Mouse (Mus musculus) testis, postnatal 10 days (tissue): ENCODE measurements around the gene Crim1.

Experiments used
- DNase-seq: peaks from one replicate; pipeline ENCODE4 v3.0.0; 2021; ENCODE audit warnings: low spot score

Gene Crim1

DNA sequence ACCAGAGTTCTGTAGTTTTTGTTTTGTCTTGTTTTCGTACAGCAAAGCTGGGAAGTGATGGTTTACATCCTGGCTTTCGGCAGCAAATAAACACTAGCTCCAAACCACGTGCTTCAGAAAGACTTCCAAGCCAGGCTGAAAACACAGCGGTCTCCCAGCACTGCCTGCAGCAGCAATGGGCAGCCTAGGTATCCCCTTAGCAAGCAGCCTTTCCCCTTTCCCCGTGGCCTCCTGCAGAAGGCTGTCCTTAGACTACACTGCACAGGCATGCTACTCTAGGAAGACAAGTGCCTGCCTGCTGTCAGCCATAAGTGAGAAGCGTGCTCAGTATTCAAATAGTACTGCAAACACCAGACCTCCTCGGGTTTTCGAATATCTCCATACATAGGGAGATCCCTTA lies 176.5 kb downstream of the Crim1 start:
- no peak for DNase-seq

DNA sequence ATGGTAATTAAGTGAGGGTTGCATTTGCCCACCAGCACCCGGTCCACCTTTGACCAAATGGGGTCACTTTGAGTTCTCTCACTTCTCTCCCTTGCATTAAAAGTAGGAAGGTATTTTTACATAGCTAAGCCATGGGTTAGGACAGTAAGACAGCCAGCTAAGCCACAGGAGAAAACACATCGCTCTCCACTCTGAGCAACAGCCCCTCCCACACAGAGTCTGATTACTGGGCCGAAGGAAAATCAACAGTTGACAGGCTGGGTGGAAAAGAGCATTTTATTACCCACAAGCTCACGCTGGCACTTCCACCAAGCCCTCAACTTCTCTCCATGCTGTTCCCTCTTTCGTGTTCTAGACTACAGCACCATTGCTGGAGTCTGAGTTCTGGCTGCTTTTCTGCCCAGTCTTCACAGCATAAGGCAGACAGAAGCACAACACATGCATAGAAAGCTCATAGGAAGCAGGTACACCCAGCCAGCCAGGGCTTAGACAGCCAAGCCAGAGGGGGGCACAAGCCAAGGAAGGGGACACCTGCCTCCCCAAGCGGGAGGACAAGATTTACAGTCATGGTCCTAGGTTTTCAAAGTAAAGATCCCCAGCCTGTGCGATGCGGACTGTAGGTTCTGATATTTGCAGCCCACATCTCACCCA lies 179.2 kb downstream of the Crim1 start:
- DNase-seq = no peak

DNA sequence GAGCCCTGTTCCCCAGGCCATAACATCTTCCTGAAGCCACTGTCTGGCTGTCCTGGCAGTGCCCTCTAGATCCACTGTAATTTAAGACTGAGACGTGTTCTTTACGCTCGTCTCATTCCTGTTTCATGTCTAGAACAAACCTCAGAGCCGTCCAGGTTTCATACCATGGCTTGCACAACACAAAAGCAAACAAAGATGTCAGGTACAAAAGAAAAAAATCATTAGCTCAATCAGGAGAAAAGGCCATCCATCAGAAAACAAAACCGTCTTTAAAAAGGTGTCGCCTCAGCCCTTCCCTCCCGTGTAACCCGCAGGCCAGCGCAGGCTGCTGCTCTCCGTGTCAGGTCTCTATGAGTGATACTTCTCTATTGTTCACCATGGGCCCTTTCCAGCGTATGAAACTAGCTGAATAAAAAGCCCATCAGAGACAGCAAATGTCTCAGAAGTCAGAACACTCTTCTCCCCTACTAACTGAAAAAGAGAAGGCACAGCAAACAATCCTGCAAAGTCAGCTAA lies 179.7 kb downstream of the Crim1 start:
- DNase-seq = no peak

DNA sequence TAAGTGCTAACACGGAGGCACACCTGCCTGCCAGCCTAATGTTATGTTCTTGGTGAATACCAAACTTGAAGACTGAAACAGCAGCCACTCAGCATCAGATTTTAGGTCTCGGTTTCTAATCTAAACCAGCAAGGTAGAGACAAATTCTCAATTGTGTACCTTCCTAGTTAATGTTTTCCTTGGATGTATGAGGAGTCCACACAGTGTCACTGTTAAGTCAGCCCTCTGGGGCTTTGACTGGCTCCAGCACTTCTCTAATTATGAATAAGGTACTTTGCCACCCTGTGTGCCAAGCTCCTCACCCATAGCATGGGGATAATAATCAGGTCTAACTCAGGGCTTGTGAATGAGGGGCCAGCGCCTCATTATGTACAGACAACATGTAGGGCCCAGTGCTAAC lies 182.3 kb downstream of the Crim1 start:
- DNase-seq = no peak

DNA sequence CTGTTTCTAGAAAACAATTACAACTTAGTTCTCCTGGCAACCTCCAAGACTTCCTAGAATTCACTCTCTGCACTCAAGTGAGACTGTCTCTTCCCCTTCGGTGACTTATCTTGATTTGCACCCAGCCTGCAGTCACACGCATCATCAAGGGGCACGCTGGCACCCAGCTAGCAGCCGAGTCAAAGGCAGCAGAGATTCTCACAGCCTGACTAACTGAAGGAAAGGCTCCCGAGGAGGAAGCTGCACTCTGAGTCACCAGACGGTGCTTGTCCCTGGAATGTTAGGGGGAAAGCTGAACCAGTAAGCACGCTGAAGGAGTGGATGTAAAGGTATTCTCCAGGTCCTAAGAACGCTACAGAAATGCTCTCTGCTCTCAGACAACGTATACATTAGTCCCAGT lies 187.6 kb downstream of the Crim1 start:
- DNase-seq = no peak

DNA sequence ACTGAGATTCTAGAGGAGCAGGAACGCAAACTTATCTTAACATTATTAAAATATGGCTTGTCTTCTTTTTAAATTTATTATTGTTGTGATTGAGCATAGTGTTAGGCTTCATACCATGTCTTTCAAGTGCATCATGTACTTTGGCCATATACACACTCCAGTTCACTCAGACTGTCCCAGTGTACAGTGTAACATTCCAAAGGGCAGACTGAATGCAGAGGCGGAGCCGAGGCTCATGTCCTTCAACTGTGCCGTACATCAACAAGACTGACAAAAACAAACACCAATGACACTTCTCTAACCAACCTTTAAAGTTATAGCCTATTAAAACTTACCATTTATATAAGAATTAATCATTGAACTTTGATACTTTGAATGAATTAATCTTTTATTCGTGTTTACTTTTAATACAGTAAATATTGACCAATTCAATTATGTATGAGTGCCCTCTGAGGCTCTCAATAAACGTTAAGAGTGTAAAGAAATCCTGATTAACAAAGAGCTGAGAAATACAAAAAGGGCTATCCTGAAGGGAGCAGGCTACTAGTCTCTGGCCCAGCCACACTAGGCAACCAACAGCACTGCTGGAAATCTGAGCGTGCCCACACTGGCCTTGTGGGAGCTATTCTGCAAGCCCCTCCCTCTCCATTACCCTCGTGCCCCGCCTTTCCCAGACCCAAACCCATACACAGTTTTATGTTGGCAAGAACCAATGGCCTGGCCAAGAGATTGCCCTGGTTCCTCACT lies 188.2 kb downstream of the Crim1 start:
- no peak for DNase-seq

DNA sequence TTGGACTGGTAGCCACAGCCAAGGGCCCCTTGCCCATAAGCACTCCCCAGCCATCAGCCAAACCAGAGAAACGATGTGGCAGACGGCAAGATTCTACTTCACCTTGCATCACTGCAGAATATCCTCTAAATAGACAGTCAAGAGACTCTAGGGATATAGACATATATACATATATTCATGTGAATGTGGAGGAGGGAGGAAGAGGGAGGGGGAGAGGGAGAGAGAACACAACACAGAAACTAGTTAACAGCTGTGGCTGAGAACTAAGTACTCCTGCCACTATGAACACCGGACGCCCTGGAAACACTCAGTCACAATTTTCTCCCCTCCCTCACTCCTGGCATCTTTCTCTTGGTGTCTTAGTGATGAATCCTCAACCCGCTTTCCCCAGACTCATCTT lies 189.5 kb downstream of the Crim1 start:
- no peak for DNase-seq

DNA sequence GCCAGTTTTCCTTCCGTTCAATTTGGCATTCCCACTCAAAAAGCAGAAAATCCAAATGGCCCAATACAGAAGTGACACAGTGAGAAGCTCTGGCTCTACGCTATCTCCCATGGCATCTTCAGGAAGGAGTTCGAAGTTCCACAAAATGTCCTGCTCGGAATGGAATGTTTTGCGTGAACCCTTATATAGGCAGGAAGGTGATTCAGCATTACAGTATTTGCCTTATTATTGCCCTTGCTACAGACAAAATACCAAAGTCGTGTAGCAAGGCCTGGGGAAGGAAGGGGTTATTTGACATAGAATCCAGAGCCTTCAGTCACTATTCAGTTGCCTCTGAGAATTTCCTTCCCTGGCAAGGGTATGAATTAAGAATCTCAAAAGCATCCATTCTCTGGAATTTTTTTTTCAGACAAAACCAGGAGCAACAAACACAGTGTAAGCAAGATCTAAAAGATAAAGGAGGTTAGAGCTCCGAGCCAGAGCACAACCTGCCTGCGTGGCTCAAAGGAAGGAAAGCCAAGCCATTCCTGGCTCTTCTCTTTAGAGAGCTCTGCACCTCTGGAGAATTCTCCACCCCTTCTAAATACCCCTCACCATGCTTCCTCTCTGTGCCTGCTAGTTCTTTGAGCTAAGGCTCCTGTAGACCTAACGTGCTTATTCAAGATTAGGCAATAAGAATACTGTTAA lies 192.5 kb downstream of the Crim1 start:
- no peak for DNase-seq

DNA sequence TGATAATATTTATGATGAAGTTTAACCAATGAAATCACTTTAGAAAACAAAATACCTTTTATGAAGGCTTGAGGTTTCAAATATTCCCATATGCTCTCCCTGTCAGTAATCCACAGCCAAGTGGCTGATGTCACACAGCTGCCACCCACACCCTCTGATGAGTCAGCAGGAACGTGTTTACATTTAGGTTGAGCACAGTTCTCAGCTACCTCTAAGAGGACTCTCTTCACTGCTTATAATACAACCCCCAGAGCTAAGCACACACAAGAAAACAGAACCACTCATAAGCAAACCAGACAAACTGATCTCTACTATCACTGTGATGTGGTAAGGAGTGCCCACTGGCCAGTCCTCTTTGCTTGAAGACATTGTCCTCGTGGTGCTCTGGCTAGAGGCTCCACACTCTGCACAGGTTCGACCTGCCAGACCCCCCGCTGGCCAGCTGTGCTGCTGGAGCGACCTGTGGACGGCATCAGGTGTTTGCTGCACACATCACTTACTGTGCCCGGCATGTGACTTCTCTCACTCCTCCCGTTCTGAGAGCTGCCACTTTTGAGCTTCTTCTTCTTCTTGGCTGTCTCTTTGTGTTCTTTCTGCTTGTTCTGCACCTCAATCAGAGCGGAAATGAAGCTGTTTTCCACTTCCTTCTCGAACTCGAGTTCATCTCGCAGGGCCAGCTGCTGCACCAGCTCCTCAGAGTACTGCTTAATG lies 200.2 kb downstream of the Crim1 start:
- no peak for DNase-seq

DNA sequence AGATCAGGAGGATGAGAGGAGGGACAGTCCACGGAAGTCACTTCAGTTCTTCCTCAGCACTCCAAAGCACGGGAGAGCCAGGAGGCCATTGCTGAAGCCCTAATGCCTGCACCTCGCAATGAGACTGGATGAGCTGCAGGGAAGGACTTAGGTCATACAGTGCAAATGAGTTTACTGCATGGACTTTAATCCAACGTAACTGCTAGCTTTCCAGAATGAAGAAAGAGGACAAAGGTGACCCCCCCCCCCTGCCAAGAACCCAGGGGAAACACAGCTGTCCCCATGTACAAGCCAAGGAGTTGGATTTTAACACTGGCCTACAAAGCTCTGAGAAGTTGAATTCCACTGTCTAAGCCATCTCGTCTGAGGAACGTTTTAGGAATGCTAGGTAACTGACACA lies 201.3 kb downstream of the Crim1 start:
- DNase-seq = no peak

DNA sequence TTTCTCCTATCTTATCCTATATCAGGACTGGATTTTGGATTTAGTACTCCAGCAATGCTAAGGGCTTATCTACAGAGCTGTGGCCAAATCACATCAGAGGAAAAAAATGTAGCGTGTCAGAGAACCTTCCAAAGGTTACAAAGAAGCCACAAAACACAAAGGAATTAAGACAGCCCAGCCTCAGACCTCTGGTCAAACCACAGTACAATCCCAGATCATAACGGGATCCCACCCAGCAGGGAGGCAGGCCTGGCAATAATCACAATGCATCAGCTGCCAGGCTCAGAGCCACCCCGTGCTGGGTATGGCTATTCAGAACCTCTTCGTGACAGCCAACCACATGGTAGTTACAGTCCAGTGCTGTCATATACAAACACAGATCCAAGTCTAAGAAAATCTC lies 201.7 kb downstream of the Crim1 start:
- DNase-seq = no peak

DNA sequence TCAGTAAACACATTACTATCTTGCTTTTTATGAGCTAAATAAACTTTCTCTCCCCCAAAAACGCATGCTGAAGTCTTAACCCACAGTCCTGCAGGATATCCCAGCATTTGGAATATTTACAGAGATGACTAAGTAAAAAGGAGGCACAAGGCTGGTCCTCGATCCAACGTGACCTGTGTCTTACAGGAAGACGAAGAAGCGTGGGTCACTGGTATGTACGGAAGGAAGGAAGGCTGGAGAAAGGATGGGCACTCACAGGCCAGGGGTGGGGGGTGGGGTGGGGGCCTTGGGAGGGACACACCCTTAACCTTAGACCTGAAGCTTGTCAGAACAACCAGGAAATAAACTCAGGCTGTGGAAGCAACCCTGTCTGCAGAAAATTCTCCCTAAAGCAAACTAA lies 202.1 kb downstream of the Crim1 start:
- no peak for DNase-seq

DNA sequence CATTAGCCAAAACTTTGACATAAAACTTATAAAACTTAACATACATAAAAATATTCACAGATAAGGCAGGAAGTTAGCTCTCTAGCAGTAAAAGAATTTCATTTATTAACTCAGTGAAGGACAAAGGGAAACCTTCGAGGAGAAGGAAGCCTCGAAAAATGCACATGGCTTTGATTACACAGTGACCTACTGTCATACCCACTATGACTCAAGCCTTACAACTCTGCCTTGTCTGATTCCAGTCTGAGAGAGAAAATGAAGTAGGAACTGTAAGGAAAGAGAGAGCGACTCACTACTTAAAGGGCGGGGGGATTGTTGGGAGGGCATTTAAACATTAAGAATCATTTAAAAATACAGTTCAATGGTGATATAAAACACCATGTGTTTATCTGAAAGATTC lies 203.2 kb downstream of the Crim1 start:
- no peak for DNase-seq

DNA sequence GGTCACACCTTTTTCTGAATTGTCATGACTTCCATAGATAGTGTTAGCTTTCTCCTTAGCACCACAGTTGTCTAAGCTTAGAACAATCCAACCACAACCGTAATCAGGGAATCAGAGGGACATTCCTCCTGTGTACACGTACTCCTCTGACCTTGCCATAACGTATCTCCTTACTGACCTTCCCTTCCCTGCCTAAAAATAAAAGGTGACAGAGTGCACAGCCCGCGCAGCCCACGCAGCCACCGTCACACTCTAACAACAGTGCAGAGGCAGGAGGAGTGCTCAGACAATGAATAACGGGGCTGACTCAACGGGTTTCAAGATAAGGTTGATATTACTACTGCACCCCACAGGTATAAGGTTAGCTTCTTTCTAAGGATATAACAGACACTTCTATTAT lies 203.8 kb downstream of the Crim1 start:
- no peak for DNase-seq

DNA sequence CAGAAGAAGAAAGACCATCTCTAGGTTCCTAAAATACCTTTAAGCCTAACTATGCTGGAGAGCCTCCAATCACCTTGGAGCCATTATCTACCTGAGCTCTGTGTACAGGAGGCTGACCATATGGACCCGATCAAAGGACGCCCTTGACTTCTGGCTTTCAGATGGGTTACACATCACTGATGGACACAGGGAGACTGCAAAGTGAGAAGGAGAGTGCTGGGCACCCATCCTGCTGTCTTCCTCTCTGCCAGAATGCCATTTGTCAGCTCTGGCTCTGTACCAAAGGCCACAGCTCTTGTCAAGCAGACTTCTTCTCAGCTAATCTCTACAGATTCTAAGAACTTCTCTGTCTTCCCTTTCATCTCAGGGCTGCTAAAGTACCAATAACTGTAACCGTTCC lies 205.3 kb downstream of the Crim1 start:
- no peak for DNase-seq

DNA sequence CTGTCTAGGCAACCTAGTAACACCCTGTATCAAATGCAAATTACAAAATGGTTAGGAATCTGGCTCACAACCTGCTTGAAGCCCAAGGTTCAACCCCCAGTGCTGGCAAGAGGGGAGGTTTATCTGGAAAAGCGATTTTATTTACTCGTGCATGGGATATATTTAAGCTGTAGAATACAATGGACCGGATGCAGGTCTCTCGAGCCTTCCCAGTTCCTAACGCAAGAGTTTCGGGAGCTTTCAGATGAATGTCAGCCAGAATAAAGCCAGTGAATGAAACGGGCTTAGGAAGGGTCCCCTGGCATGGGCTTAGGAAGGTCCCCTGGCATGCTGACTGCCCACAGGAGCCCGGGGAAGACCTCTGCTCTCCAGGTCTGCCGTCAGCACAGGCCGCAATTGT lies 206.8 kb downstream of the Crim1 start:
- no peak for DNase-seq

DNA sequence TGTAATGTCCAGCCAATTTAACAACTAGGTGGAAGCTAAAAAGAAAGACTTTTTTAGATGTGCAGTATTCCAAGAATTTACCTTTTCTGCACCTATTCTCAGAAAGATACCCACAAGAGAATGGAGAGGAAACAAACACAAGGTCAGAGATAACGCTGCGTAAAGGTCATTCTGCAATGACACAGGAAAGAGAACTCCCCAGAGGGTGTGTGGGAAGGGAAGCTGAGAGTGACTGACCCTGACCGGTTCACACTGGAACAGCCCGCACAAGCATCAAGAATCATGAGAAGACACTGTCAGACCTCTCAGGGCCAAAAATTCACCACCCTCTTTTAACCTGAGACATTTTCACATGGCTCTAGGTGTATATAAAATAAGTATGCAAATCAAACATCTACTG lies 207.5 kb downstream of the Crim1 start:
- no peak for DNase-seq

DNA sequence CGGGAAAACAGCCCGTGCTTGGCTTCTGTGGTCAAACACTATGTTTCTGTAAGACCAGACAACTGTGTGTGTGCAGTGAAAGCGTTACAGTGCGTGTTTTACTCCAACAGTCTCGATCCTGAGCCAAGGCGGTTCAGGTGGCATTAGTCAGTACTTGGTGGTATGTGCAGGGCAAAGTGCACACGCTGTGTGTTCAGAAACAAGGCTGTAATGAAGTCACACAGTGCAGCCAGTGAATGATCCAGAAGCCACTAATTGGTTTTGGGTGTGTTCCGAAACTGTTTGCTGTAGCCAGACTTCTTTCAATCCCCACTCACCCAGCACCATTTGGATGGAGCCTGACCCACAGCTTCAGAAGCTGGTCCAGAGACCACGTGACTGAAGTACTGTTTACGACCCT lies 208.3 kb downstream of the Crim1 start:
- no peak for DNase-seq

DNA sequence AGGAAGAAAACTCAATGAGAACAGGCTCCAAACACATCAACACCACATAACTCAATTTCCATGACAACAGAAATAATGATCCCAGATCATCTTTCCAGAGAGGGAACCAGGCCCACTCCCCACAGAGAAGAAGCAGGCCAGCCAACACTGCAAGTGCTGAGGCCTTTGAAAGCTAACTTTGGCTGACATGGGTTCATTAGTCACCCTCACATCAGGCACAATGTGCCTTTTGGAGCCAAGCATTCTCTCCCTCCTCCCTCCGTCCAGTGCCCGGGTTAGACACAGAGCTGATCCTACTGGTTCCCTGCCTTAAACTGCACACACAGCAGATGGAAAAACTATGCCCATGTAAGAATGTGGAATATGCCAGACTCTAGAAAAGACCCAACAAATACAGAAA lies 209.9 kb downstream of the Crim1 start:
- DNase-seq = no peak

DNA sequence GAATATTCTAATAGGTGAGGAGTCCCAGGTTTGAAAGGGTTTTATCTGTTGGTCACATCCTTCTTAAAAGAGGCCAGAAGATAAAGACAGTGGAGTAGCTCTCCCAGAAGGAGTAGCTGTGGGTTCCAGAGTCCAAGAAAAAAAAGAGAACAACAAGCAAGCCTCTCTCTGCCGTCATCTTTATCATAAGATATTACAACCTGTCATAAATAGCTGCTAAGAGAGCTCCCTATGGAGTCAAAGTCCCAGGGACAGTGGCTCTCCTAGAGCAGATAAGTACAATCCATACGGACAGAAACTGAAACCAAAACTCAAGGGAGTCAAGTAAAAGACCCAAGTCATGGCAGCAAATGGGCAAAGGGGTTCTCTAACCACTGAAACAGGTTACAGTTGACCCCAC lies 215.2 kb downstream of the Crim1 start:
- DNase-seq = no peak

DNA sequence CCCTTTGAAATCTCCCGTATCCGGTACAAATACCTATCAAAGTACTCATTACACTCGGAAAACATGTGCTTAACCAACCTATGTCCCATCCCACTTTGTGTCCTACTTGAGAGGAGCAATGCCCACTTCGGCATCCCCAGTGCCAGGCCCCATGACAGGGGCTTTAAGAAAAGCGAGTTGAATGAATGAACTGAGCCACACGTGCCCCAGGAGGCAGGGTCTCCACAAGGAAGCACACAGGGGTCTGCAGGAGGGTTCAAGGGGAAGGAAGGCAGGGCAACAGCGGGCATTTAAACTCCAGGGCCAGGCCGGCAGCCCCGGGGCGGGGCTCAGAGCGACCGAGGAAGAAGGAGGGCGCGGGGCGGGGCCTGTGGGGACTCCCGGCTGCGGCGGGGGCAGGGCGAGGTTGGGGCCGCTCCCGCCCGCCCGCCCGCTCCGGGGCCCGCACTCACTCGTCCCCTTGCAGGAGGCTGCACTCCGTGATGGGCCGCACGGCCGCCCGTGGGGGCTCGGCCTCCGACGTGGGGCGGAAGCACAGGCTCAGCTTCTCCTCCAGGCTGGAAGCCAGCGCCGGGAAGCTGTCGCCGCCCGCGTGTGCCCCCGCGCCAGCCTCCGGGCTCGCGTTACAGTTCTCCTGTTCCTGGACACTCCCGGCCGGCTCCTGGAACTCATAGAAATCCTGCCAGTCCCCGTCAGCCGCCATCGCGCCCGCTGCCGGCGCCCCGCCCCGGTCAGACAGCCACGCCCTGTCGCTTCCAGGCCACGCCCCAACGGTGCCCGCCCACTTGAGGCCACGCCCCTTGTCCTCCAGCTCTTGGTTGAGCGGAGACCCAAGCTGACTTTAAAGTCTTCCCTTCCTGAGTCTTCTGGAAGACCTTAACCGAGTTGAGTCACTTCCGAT lies 217.6 kb downstream of the Crim1 start, which contains the start of gene Fez2:
TSS of gene Fez2 (minus strand) at position 772 of the 901 bp plus-strand sequence.
- peak; percentile 98 for DNase-seq
